Mouse (Mus musculus): ENCODE results near the gene 4833427G06Rik. TPM values are rescaled to one million over a fixed set of nuclear protein-coding genes. Genes with fewer than 3 reads are reported as not detected.
A peak's percentile ranks its signal among the peaks of the same experiment; 100 is the strongest.
"Not testable (repeated sequence)": the region's sequence is repeated elsewhere in the genome, so short reads cannot be mapped to it uniquely, and the experiment has no call there.

The 4833427G06Rik gene
- not detected in 2 replicates for polyA plus RNA-seq (2012; rRNA removed)

GRCm38 (mm10) chr9:51101756-51102425 lies at the start of gene 4833427G06Rik:
Gene 4833427G06Rik (minus strand): TSS chr9:51102078.
- no peak within 1 kb of the TSS for H3K27ac ChIP-seq (ENCODE audit: control insufficient read depth, insufficient read depth, low read length)
- no peak within 1 kb of the TSS for H3K4me3 ChIP-seq (ENCODE audit: control insufficient read depth, insufficient read depth, low read length)
- 11% methylated on average over 27 of the region's 27 CpGs for WGBS
- peaks cover 19% of the 10 kb centered on the region; the same call in 1 of the 2 replicates for H3K27me3 ChIP-seq (ENCODE audit: control insufficient read depth, insufficient read depth, low read length)
- H3K36me3 ChIP-seq (ENCODE audit: control insufficient read depth, insufficient read depth, low read length), result no peaks in the 10 kb centered on the region
- peak; percentile 1 for DNase-seq
- H3K4me1 ChIP-seq (replicated peaks; ENCODE audit: control insufficient read depth, insufficient read depth, low read length), result no peaks in the 10 kb centered on the region
- TF ChIP-seq CTCF (IDR thresholded peaks at IDR 0.05; ENCODE audit: borderline replicate concordance, control insufficient read depth, extremely low read depth, insufficient read depth, low read length, poor library complexity) (no peak), POLR2A (IDR thresholded peaks at IDR 0.05; ENCODE audit: control insufficient read depth, extremely low read depth, insufficient read depth, low read length, poor library complexity) (no peak)

- no peak for TF ChIP-seq CTCF (IDR thresholded peaks at IDR 0.05; ENCODE audit: borderline replicate concordance, control insufficient read depth, extremely low read depth, insufficient read depth, low read length, poor library complexity)
- TF ChIP-seq POLR2A (IDR thresholded peaks at IDR 0.05; ENCODE audit: control insufficient read depth, extremely low read depth, insufficient read depth, low read length, poor library complexity), result no peak
- Histone ChIP-seq H3K27ac (ENCODE audit: control insufficient read depth, insufficient read depth, low read length) (no peak overlapping the region), H3K36me3 (ENCODE audit: control insufficient read depth, insufficient read depth, low read length) (no peaks in the 10 kb centered on the region), H3K27me3 (ENCODE audit: control insufficient read depth, insufficient read depth, low read length) (no peaks in the 10 kb centered on the region), H3K4me3 (ENCODE audit: control insufficient read depth, insufficient read depth, low read length) (no peak overlapping the region), H3K4me1 (replicated peaks; ENCODE audit: control insufficient read depth, insufficient read depth, low read length) (no peaks in the 10 kb centered on the region)
- WGBS, result 85% methylated on average over 5 of the region's 5 CpGs
- no peak for DNase-seq
These were observed 45.4 kb upstream of the 4833427G06Rik start for GRCm38 (mm10) chr9:51147294-51147693.

- H3K36me3 ChIP-seq (ENCODE audit: control insufficient read depth, insufficient read depth, low read length), result no peaks in the 10 kb centered on the region
- no peak for DNase-seq
- H3K27ac ChIP-seq (ENCODE audit: control insufficient read depth, insufficient read depth, low read length), result no peak overlapping the region
- no peak overlapping the region for H3K4me3 ChIP-seq (ENCODE audit: control insufficient read depth, insufficient read depth, low read length)
- 26% methylated on average over 4 of the region's 4 CpGs for WGBS
- H3K4me1 ChIP-seq (replicated peaks; ENCODE audit: control insufficient read depth, insufficient read depth, low read length), result no peaks in the 10 kb centered on the region
- no peak for TF ChIP-seq CTCF (IDR thresholded peaks at IDR 0.05; ENCODE audit: borderline replicate concordance, control insufficient read depth, extremely low read depth, insufficient read depth, low read length, poor library complexity)
- TF ChIP-seq POLR2A (IDR thresholded peaks at IDR 0.05; ENCODE audit: control insufficient read depth, extremely low read depth, insufficient read depth, low read length, poor library complexity), result no peak
- no peaks in the 10 kb centered on the region for H3K27me3 ChIP-seq (ENCODE audit: control insufficient read depth, insufficient read depth, low read length)
These were observed 44.6 kb upstream of the 4833427G06Rik start for GRCm38 (mm10) chr9:51146496-51146895.

- Histone ChIP-seq H3K27me3 (ENCODE audit: control insufficient read depth, insufficient read depth, low read length) (no peaks in the 10 kb centered on the region), H3K27ac (ENCODE audit: control insufficient read depth, insufficient read depth, low read length) (no peak overlapping the region), H3K4me1 (replicated peaks; ENCODE audit: control insufficient read depth, insufficient read depth, low read length) (no peaks in the 10 kb centered on the region), H3K4me3 (ENCODE audit: control insufficient read depth, insufficient read depth, low read length) (no peak overlapping the region), H3K36me3 (ENCODE audit: control insufficient read depth, insufficient read depth, low read length) (no peaks in the 10 kb centered on the region)
- no peak for TF ChIP-seq POLR2A (IDR thresholded peaks at IDR 0.05; ENCODE audit: control insufficient read depth, extremely low read depth, insufficient read depth, low read length, poor library complexity)
- no peak for TF ChIP-seq CTCF (IDR thresholded peaks at IDR 0.05; ENCODE audit: borderline replicate concordance, control insufficient read depth, extremely low read depth, insufficient read depth, low read length, poor library complexity)
- WGBS, result 91% methylated on average over 6 of the region's 6 CpGs
- no peak for DNase-seq
These were observed 42.3 kb upstream of the 4833427G06Rik start for GRCm38 (mm10) chr9:51144218-51144617.

GRCm38 (mm10) chr9:51143437-51143836 lies 41.6 kb upstream of the 4833427G06Rik start:
- Histone ChIP-seq H3K4me3 (ENCODE audit: control insufficient read depth, insufficient read depth, low read length) (no peak overlapping the region), H3K27ac (ENCODE audit: control insufficient read depth, insufficient read depth, low read length) (no peak overlapping the region), H3K36me3 (ENCODE audit: control insufficient read depth, insufficient read depth, low read length) (no peaks in the 10 kb centered on the region), H3K4me1 (replicated peaks; ENCODE audit: control insufficient read depth, insufficient read depth, low read length) (no peaks in the 10 kb centered on the region), H3K27me3 (ENCODE audit: control insufficient read depth, insufficient read depth, low read length) (no peaks in the 10 kb centered on the region)
- TF ChIP-seq CTCF (IDR thresholded peaks at IDR 0.05; ENCODE audit: borderline replicate concordance, control insufficient read depth, extremely low read depth, insufficient read depth, low read length, poor library complexity) (no peak), POLR2A (IDR thresholded peaks at IDR 0.05; ENCODE audit: control insufficient read depth, extremely low read depth, insufficient read depth, low read length, poor library complexity) (no peak)
- DNase-seq, result no peak
- 96% methylated on average over 1 of the region's 1 CpGs for WGBS

GRCm38 (mm10) chr9:51140711-51141110 lies 38.8 kb upstream of the 4833427G06Rik start:
- Histone ChIP-seq H3K27me3 (ENCODE audit: control insufficient read depth, insufficient read depth, low read length) (no peaks in the 10 kb centered on the region), H3K27ac (ENCODE audit: control insufficient read depth, insufficient read depth, low read length) (no peak overlapping the region), H3K4me1 (replicated peaks; ENCODE audit: control insufficient read depth, insufficient read depth, low read length) (no peaks in the 10 kb centered on the region), H3K4me3 (ENCODE audit: control insufficient read depth, insufficient read depth, low read length) (no peak overlapping the region), H3K36me3 (ENCODE audit: control insufficient read depth, insufficient read depth, low read length) (no peaks in the 10 kb centered on the region)
- no peak for DNase-seq
- TF ChIP-seq POLR2A (IDR thresholded peaks at IDR 0.05; ENCODE audit: control insufficient read depth, extremely low read depth, insufficient read depth, low read length, poor library complexity), result no peak
- no peak for TF ChIP-seq CTCF (IDR thresholded peaks at IDR 0.05; ENCODE audit: borderline replicate concordance, control insufficient read depth, extremely low read depth, insufficient read depth, low read length, poor library complexity)
- WGBS, result 96% methylated on average over 3 of the region's 3 CpGs

GRCm38 (mm10) chr9:51139401-51139800 lies 37.5 kb upstream of the 4833427G06Rik start:
- WGBS, result 42% methylated on average over 1 of the region's 1 CpGs
- not testable (repeated sequence) for H3K36me3 ChIP-seq (ENCODE audit: control insufficient read depth, insufficient read depth, low read length); H3K27me3 ChIP-seq (ENCODE audit: control insufficient read depth, insufficient read depth, low read length); DNase-seq; H3K4me1 ChIP-seq (replicated peaks; ENCODE audit: control insufficient read depth, insufficient read depth, low read length); H3K27ac ChIP-seq (ENCODE audit: control insufficient read depth, insufficient read depth, low read length); H3K4me3 ChIP-seq (ENCODE audit: control insufficient read depth, insufficient read depth, low read length)

All from thymus, adult 2 months (tissue).